Mouse (Mus musculus) frontal cortex, adult (tissue): ENCODE results near the gene Kif1c.
A peak's percentile ranks its signal among the peaks of the same experiment; 100 is the strongest.
"Not testable (repeated sequence)": the region's sequence is repeated elsewhere in the genome, so short reads cannot be mapped to it uniquely, and the experiment has no call there.

ENCODE experiments used
- ATAC-seq: cut with Nextera tagmentation; 2 replicates; pipeline ENCODE4 v1.9.2; 2017; ENCODE audit warnings: mild to moderate bottlenecking, moderate library complexity, mixed read lengths; ENCODE audit not compliant: low TSS enrichment

The Kif1c gene

GRCm38 (mm10) chr11:70742581-70743459 is 42.5 kb downstream of the Kif1c start:
- no peak for ATAC-seq

- no peak for ATAC-seq
These were observed 45.3 kb downstream of the Kif1c start for GRCm38 (mm10) chr11:70745636-70746035.

GRCm38 (mm10) chr11:70747876-70748545 is 47.7 kb downstream of the Kif1c start:
- no peak for ATAC-seq

- ATAC-seq, result no peak
These were observed 52.1 kb downstream of the Kif1c start for GRCm38 (mm10) chr11:70752337-70753017.

GRCm38 (mm10) chr11:70753146-70753545 is 52.8 kb downstream of the Kif1c start:
- no peak for ATAC-seq

GRCm38 (mm10) chr11:70754476-70754875 is 54.1 kb downstream of the Kif1c start:
- ATAC-seq, result no peak

GRCm38 (mm10) chr11:70754958-70755357 is 54.6 kb downstream of the Kif1c start:
- ATAC-seq, result no peak

GRCm38 (mm10) chr11:70755645-70756044 is 55.3 kb downstream of the Kif1c start:
- ATAC-seq, result peak; percentile 82

- ATAC-seq, result not testable (repeated sequence)
These were observed 60.1 kb downstream of the Kif1c start for GRCm38 (mm10) chr11:70760446-70760845.

GRCm38 (mm10) chr11:70762641-70763040 is 62.3 kb downstream of the Kif1c start:
- no peak for ATAC-seq

GRCm38 (mm10) chr11:70763582-70763935 is 63.2 kb downstream of the Kif1c start:
- ATAC-seq, result no peak

- ATAC-seq, result peak; percentile 93
These were observed 63.8 kb downstream of the Kif1c start, which contains the start of gene Zfp3 for GRCm38 (mm10) chr11:70763936-70764808. TSS of gene Zfp3 (plus strand) at chr11:70764209.

GRCm38 (mm10) chr11:70765776-70766445 is 65.6 kb downstream of the Kif1c start:
- no peak for ATAC-seq

GRCm38 (mm10) chr11:70770804-70771203 is 70.5 kb downstream of the Kif1c start:
- ATAC-seq, result no peak

- peak; percentile 92 for ATAC-seq
These were observed 76.7 kb downstream of the Kif1c start for GRCm38 (mm10) chr11:70776830-70777571.

GRCm38 (mm10) chr11:70777634-70778033 is 77.3 kb downstream of the Kif1c start:
- ATAC-seq, result no peak

- ATAC-seq, result not testable (repeated sequence)
These were observed 77.7 kb downstream of the Kif1c start for GRCm38 (mm10) chr11:70778058-70778457.
